In genomic region chr6:125267469-125267868, GRCm38 (mm10) we compare ENCODE assay signal across 37 mouse cellular contexts. TPM values are rescaled to one million over a fixed set of nuclear protein-coding genes. Genes with fewer than 3 reads are reported as not detected.
"Had no signal": no experiment of that assay in that cellular context is flagged by ENCODE, and none has a peak within 500 bp of the region (broad histone marks: within the 10 kb centered on the region; RNA-seq: fewer than 3 reads in every experiment).

No protein-coding gene starts in this region.

- H3K9me3 ChIP-seq: embryonic facial prominence, embryonic 10.5 days; embryonic facial prominence, embryonic 12.5 days; embryonic facial prominence, embryonic 13.5 days; embryonic facial prominence, embryonic 15.5 days; forebrain, embryonic 10.5 days; forebrain, embryonic 12.5 days; forebrain, embryonic 13.5 days; forebrain, embryonic 15.5 days had no signal

- H3K4me3 ChIP-seq: embryonic facial prominence, embryonic 10.5 days; embryonic facial prominence, embryonic 12.5 days; embryonic facial prominence, embryonic 13.5 days; embryonic facial prominence, embryonic 15.5 days; erythroblast, embryonic 14.5 days; forebrain, embryonic 10.5 days; forebrain, embryonic 12.5 days; forebrain, embryonic 13.5 days; forebrain, embryonic 15.5 days; gastrocnemius, adult 2 months; heart, adult 2 months had no signal

- H3K9ac ChIP-seq: embryonic facial prominence, embryonic 12.5 days; embryonic facial prominence, embryonic 13.5 days; embryonic facial prominence, embryonic 15.5 days; forebrain, embryonic 12.5 days; forebrain, embryonic 13.5 days; forebrain, embryonic 15.5 days; forebrain, postnatal 0 days had no signal

- H3K4me1 ChIP-seq: embryonic facial prominence, embryonic 12.5 days had no signal

- DNase-seq: cerebellum, adult 9-10 months; cerebellum, adult 9-11 months; cerebellum, postnatal 10 days; cerebellum, postnatal 14 days; cerebellum, postnatal 25 days; cerebellum, postnatal 36 days; embryo, embryonic 11 days; forebrain, postnatal 0 days; gastrocnemius, adult 2 months; gastrocnemius, postnatal 10 days; gastrocnemius, postnatal 14 days; gastrocnemius, postnatal 25 days; gastrocnemius, postnatal 36 days; heart, adult 11 months; heart, adult 18-20 months; heart, adult 2 months had no signal

- H3K27ac ChIP-seq: embryonic facial prominence, embryonic 10.5 days; embryonic facial prominence, embryonic 12.5 days; embryonic facial prominence, embryonic 13.5 days; embryonic facial prominence, embryonic 15.5 days; forebrain, embryonic 10.5 days; forebrain, embryonic 12.5 days; forebrain, embryonic 13.5 days; forebrain, embryonic 15.5 days; gastrocnemius, adult 2 months; heart, adult 2 months had no signal

- H3K27me3 ChIP-seq: embryonic facial prominence, embryonic 12.5 days; embryonic facial prominence, embryonic 13.5 days; embryonic facial prominence, embryonic 15.5 days; forebrain, embryonic 13.5 days; forebrain, embryonic 15.5 days had no signal

- H3K36me3 ChIP-seq: embryonic facial prominence, embryonic 10.5 days; embryonic facial prominence, embryonic 12.5 days; embryonic facial prominence, embryonic 13.5 days; embryonic facial prominence, embryonic 15.5 days; forebrain, embryonic 10.5 days; forebrain, embryonic 12.5 days; forebrain, embryonic 15.5 days had no signal

- ATAC-seq: forebrain, embryonic 13.5 days; forebrain, embryonic 14.5 days; forebrain, embryonic 15.5 days; forebrain, embryonic 16.5 days; forebrain, postnatal 0 days had no signal

- H3K4me2 ChIP-seq: embryonic facial prominence, embryonic 12.5 days; embryonic facial prominence, embryonic 13.5 days; embryonic facial prominence, embryonic 15.5 days; forebrain, embryonic 12.5 days; forebrain, embryonic 13.5 days; forebrain, embryonic 15.5 days had no signal

RNA-seq across cellular contexts. Expression of gene Tuba3a, which starts 18.4 kb away (rescaled TPM):
- total RNA-seq: common myeloid progenitor, adult 5-6 weeks; forebrain, postnatal 0 days; gastrocnemius, adult 18-20 months; gastrocnemius, adult 2 months; gastrocnemius, adult 8-10 months; gastrocnemius, postnatal 10 days; gastrocnemius, postnatal 14 days; gastrocnemius, postnatal 25 days; gastrocnemius, postnatal 36 days; gastrocnemius, postnatal 4 days; granulocyte monocyte progenitor cell, adult 5-6 weeks; heart, adult 18-20 months; heart, adult 2 months; heart, adult 8-10 months had no signal
- polyA plus RNA-seq: cortical plate, adult 2 months; embryonic facial prominence, embryonic 11.5 days; erythroblast, embryonic 14.5 days; forebrain, embryonic 11.5 days; forebrain, embryonic 12.5 days; forebrain, embryonic 13.5 days; forebrain, embryonic 15.5 days; forebrain, embryonic 16.5 days; forebrain, postnatal 0 days; frontal cortex, adult 2 months had no signal

RNA-seq across cellular contexts. Expression of gene Cd27, which starts 30.7 kb away (rescaled TPM):
- total RNA-seq: forebrain, postnatal 0 days had no signal
- polyA plus RNA-seq: cortical plate, adult 2 months had no signal
